Mouse (Mus musculus) cerebellum, postnatal 25 days (tissue): Measurements from ENCODE around the gene Ap3b2.
A peak's percentile ranks its signal among the peaks of the same experiment; 100 is the strongest.

Experiments
- DNase-seq, 2 experiments: peaks; one replicate each; pipeline ENCODE4 v3.0.0; 2021; ENCODE audit warnings: mixed read lengths in 2 of 2

Gene Ap3b2

GRCm38 (mm10) chr7:81475221-81475620 is 18.5 kb downstream of the Ap3b2 start:
- no peak for DNase-seq

GRCm38 (mm10) chr7:81464906-81465450 is 28.7 kb downstream of the Ap3b2 start:
- no peak for DNase-seq

- DNase-seq, result no peak
Observed at GRCm38 (mm10) chr7:81464116-81464515, 29.6 kb downstream of the Ap3b2 start.

GRCm38 (mm10) chr7:81462815-81463214 is 30.9 kb downstream of the Ap3b2 start:
- DNase-seq, result no peak

GRCm38 (mm10) chr7:81455155-81455651 is 38.5 kb downstream of the Ap3b2 start, which contains the start of gene Cpeb1:
Gene Cpeb1 (minus strand): TSS chr7:81455465.
- DNase-seq, result peak; percentile 61 to 72

GRCm38 (mm10) chr7:81454331-81455039 is 39.2 kb downstream of the Ap3b2 start:
- DNase-seq, result peak; percentile 61 to 75

GRCm38 (mm10) chr7:81453443-81454274 is 40.1 kb downstream of the Ap3b2 start:
- DNase-seq, result peak; percentile 41 to 50

- DNase-seq, result peak; percentile 18 to 37
Observed at GRCm38 (mm10) chr7:81452971-81453441, 40.7 kb downstream of the Ap3b2 start.
